Mouse (Mus musculus) liver, embryonic 12.5 days (tissue): ENCODE measurements at regions not wholly inside any gene's neighbourhood (a gene's known extent, or its start where the extent isn't known, plus 50 kb on each side); places are given as distances from the start of the nearest gene placed in this dataset.
A peak's percentile ranks its signal among the peaks of the same experiment; 100 is the strongest.

Source experiments
- ATAC-seq: fragments of 200-750 bp; cut with Nextera tagmentation; 2 replicates; pipeline ENCODE4 v1.8.0; 2017; ENCODE audit warnings: moderate number of reproducible peaks, mild to moderate bottlenecking, moderate library complexity
- H3K27ac ChIP-seq: fragments of 300-500 bp; sonication (generic); 2 replicates; pipeline ENCODE4 v1.5.1; 2016; ENCODE audit warnings: mild to moderate bottlenecking
- H3K27me3 ChIP-seq: fragments of 300-500 bp; sonication (generic); replicated peaks from 2 replicates; pipeline ENCODE4 v1.6.1; 2016; ENCODE audit warnings: mild to moderate bottlenecking, moderate library complexity
- H3K36me3 ChIP-seq: fragments of 300-500 bp; sonication (generic); 2 replicates; pipeline ENCODE4 v1.6.1; 2016; ENCODE audit warnings: mild to moderate bottlenecking, moderate library complexity
- H3K4me1 ChIP-seq: fragments of 300-500 bp; sonication (generic); 2 replicates; pipeline ENCODE4 v1.6.1; 2016
- H3K4me2 ChIP-seq: fragments of 300-500 bp; sonication (generic); 2 replicates; pipeline ENCODE4 v1.6.1; 2016; ENCODE audit warnings: mild to moderate bottlenecking, moderate library complexity
- H3K4me3 ChIP-seq: fragments of 300-500 bp; sonication (generic); 2 replicates; pipeline ENCODE4 v1.5.1; 2016; ENCODE audit warnings: mild to moderate bottlenecking, moderate library complexity
- H3K9ac ChIP-seq: fragments of 300-500 bp; sonication (generic); 2 replicates; pipeline ENCODE4 v1.6.1; 2016; ENCODE audit warnings: mild to moderate bottlenecking, moderate library complexity
- H3K9me3 ChIP-seq: fragments of 300-500 bp; sonication (generic); replicated peaks from 2 replicates; pipeline ENCODE4 v1.6.1; 2016; ENCODE audit warnings: mild to moderate bottlenecking, moderate library complexity
- WGBS: fragments of 180-500 bp; shearing (Covaris S2); methylation state at CpG from one replicate; pipeline ENCODE4 v1.1.7; 2016; ENCODE audit not compliant: insufficient replicate concordance; 5-methylcytosine and 5-hydroxymethylcytosine counted together

GRCm38 (mm10) chr2:30715720-30716310, 87.6 kb downstream of the 1700001O22Rik start:
- H3K9ac ChIP-seq = no peak overlapping the region
- no peaks in the 10 kb centered on the region for H3K9me3 ChIP-seq
- no peak for ATAC-seq
- no peaks in the 10 kb centered on the region for H3K36me3 ChIP-seq
- peaks cover 76% of the 10 kb centered on the region for H3K4me1 ChIP-seq
- peaks cover 97% of the 10 kb centered on the region for H3K27me3 ChIP-seq
- H3K4me3 ChIP-seq = no peak overlapping the region
- peak overlapping the region; percentile 79 for H3K27ac ChIP-seq
- 34% methylated on average over 4 of the region's 4 CpGs for WGBS
- no peak overlapping the region for H3K4me2 ChIP-seq

GRCm38 (mm10) chr2:30713535-30713934, 89.9 kb downstream of the 1700001O22Rik start:
- H3K36me3 ChIP-seq = no peaks in the 10 kb centered on the region
- peaks cover 100% of the 10 kb centered on the region for H3K27me3 ChIP-seq
- no peak overlapping the region for H3K4me2 ChIP-seq
- H3K9me3 ChIP-seq = no peaks in the 10 kb centered on the region
- no peak overlapping the region for H3K27ac ChIP-seq
- no peak overlapping the region for H3K9ac ChIP-seq
- H3K4me3 ChIP-seq = no peak overlapping the region
- 29% methylated on average over 3 of the region's 3 CpGs for whole genome bisulfite sequencing
- peaks cover 58% of the 10 kb centered on the region for H3K4me1 ChIP-seq
- no peak for ATAC-seq

GRCm38 (mm10) chr2:30712841-30713401, 90.5 kb downstream of the 1700001O22Rik start:
- Histone ChIP-seq H3K27me3 (peaks cover 100% of the 10 kb centered on the region), H3K4me3 (no peak overlapping the region), H3K4me1 (peaks cover 57% of the 10 kb centered on the region), H3K4me2 (no peak overlapping the region), H3K36me3 (no peaks in the 10 kb centered on the region), H3K9me3 (no peaks in the 10 kb centered on the region), H3K9ac (no peak overlapping the region), H3K27ac (no peak overlapping the region)
- WGBS = 39% methylated on average over 9 of the region's 9 CpGs
- ATAC-seq = no peak

GRCm38 (mm10) chr2:30711853-30712498, 91.5 kb downstream of the 1700001O22Rik start:
- H3K27me3 ChIP-seq = peaks cover 100% of the 10 kb centered on the region

GRCm38 (mm10) chr2:30711476-30711852, 92.0 kb downstream of the 1700001O22Rik start:
- Histone ChIP-seq H3K9ac (peak overlapping the region; percentile 62), H3K27me3 (peaks cover 100% of the 10 kb centered on the region), H3K4me3 (peak overlapping the region; percentile 51), H3K36me3 (no peaks in the 10 kb centered on the region), H3K9me3 (no peaks in the 10 kb centered on the region), H3K4me1 (peaks cover 56% of the 10 kb centered on the region), H3K4me2 (peak overlapping the region; percentile 72), H3K27ac (peak overlapping the region; percentile 50; the same call in 1 of the 2 replicates)
- ATAC-seq = 0 out of 2 replicates have a peak, but pooled peaks have one; percentile 35
- WGBS = 4% methylated on average over 15 of the region's 15 CpGs

More at GRCm38 (mm10) chr2:30711853-30712498, 91.5 kb downstream of the 1700001O22Rik start:
- peak overlapping the region; percentile 72 for H3K4me2 ChIP-seq
- no peaks in the 10 kb centered on the region for H3K9me3 ChIP-seq
- H3K27ac ChIP-seq = peak overlapping the region; percentile 50; the same call in 1 of the 2 replicates
- H3K4me3 ChIP-seq = peak overlapping the region; percentile 51
- H3K9ac ChIP-seq = peak overlapping the region; percentile 62
- no peak for ATAC-seq
- peaks cover 56% of the 10 kb centered on the region for H3K4me1 ChIP-seq
- WGBS = 3% methylated on average over 63 of the region's 63 CpGs
- H3K36me3 ChIP-seq = no peaks in the 10 kb centered on the region

GRCm38 (mm10) chr2:30710895-30711294, 92.6 kb downstream of the 1700001O22Rik start:
- H3K4me1 ChIP-seq = peaks cover 55% of the 10 kb centered on the region

GRCm38 (mm10) chr2:30709386-30709884, 94.0 kb downstream of the 1700001O22Rik start:
- Histone ChIP-seq H3K27ac (peak overlapping the region; percentile 77), H3K4me1 (peaks cover 51% of the 10 kb centered on the region), H3K9me3 (no peaks in the 10 kb centered on the region), H3K4me2 (no peak overlapping the region), H3K27me3 (peaks cover 85% of the 10 kb centered on the region), H3K9ac (no peak overlapping the region), H3K4me3 (no peak overlapping the region), H3K36me3 (no peaks in the 10 kb centered on the region)
- no peak for ATAC-seq
- WGBS = 64% methylated on average over 3 of the region's 3 CpGs

More at GRCm38 (mm10) chr2:30710895-30711294, 92.6 kb downstream of the 1700001O22Rik start:
- ATAC-seq = no peak
- Histone ChIP-seq H3K27ac (no peak overlapping the region), H3K27me3 (peaks cover 100% of the 10 kb centered on the region), H3K4me3 (no peak overlapping the region), H3K9ac (no peak overlapping the region), H3K9me3 (no peaks in the 10 kb centered on the region), H3K36me3 (no peaks in the 10 kb centered on the region), H3K4me2 (no peak overlapping the region)
- WGBS = 76% methylated on average over 7 of the region's 7 CpGs

GRCm38 (mm10) chr2:30708762-30709385, 94.6 kb downstream of the 1700001O22Rik start:
- peaks cover 51% of the 10 kb centered on the region for H3K4me1 ChIP-seq
- no peaks in the 10 kb centered on the region for H3K9me3 ChIP-seq
- H3K9ac ChIP-seq = no peak overlapping the region
- 59% methylated on average over 4 of the region's 4 CpGs for WGBS
- H3K36me3 ChIP-seq = no peaks in the 10 kb centered on the region
- no peak overlapping the region for H3K4me2 ChIP-seq
- no peak overlapping the region for H3K4me3 ChIP-seq
- H3K27me3 ChIP-seq = peaks cover 80% of the 10 kb centered on the region
- ATAC-seq = no peak
- peak overlapping the region; percentile 77 for H3K27ac ChIP-seq

GRCm38 (mm10) chr2:30708001-30708683, 95.3 kb downstream of the 1700001O22Rik start:
- peak overlapping the region; percentile 53 for H3K9ac ChIP-seq
- no peaks in the 10 kb centered on the region for H3K36me3 ChIP-seq
- 2% methylated on average over 48 of the region's 48 CpGs for WGBS
- peak overlapping the region; percentile 73 for H3K4me2 ChIP-seq
- H3K27me3 ChIP-seq = peaks cover 72% of the 10 kb centered on the region
- peak overlapping the region; percentile 41 for H3K4me3 ChIP-seq
- ATAC-seq = 0 out of 2 replicates have a peak, but pooled peaks have one; percentile 13
- peak overlapping the region; percentile 77 for H3K27ac ChIP-seq
- no peaks in the 10 kb centered on the region for H3K9me3 ChIP-seq
- peaks cover 46% of the 10 kb centered on the region for H3K4me1 ChIP-seq

GRCm38 (mm10) chr2:30707099-30708000, 96.1 kb downstream of the 1700001O22Rik start:
- peaks cover 64% of the 10 kb centered on the region for H3K27me3 ChIP-seq
- H3K4me1 ChIP-seq = peaks cover 39% of the 10 kb centered on the region

More at GRCm38 (mm10) chr2:30707099-30708000, 96.1 kb downstream of the 1700001O22Rik start:
- no peaks in the 10 kb centered on the region for H3K36me3 ChIP-seq
- peak overlapping the region; percentile 41 for H3K4me3 ChIP-seq
- no peaks in the 10 kb centered on the region for H3K9me3 ChIP-seq
- ATAC-seq = peak; percentile 40; the same call in 1 of the 2 replicates
- H3K9ac ChIP-seq = peak overlapping the region; percentile 53
- WGBS = 6% methylated on average over 44 of the region's 44 CpGs
- peak overlapping the region; percentile 73 for H3K4me2 ChIP-seq
- peak overlapping the region; percentile 77 for H3K27ac ChIP-seq
